Mouse (Mus musculus): ENCODE measurements around the gene Ctrc.

Gene Ctrc

DNA sequence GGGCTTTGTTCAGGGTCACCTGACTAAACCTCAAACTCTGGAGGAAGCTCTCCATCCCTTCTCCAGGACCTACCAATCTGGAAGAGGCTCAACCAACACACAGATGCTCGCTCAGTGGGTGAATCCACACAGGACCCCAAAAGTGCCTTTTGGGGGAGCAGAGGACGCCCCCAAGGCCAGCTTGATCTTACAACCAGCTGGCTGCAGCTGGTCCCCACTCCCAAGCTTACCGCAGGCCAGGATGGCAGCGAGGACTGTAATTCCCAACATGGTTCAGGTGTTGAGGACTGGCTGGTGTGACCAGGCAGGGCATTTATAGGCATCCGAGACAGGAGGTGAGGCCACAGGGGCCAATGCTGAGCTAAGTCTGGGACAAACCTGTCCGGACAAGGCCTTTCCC lies at the start of gene Ctrc:
Ctrc (minus strand) TSS at position 361 of the 400 bp plus-strand sequence.
- no peak for DNase-seq (ENCODE audit: low read depth, low spot score)

DNA sequence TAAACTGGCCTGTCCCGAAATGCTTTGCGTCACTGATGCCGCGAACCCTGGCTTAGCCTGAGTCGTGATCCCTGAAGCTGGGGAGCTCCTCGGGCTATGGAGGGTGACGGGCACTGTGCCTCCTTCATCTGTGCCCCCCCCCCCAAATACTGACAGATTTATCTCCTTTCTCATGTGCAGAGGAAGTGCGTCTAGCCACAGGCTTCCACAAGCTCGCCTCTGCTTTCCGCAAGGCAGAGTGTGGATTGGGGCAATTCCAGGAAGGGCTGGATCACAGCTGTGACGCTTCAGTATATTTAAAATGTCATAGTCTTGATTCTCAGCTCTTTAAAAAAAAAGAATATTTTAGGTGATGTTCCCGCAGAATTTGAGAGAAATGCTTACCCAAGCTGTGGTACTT lies 49.6 kb upstream of the Ctrc start:
- DNase-seq (ENCODE audit: low read depth, low spot score), result peak; percentile 72

DNA sequence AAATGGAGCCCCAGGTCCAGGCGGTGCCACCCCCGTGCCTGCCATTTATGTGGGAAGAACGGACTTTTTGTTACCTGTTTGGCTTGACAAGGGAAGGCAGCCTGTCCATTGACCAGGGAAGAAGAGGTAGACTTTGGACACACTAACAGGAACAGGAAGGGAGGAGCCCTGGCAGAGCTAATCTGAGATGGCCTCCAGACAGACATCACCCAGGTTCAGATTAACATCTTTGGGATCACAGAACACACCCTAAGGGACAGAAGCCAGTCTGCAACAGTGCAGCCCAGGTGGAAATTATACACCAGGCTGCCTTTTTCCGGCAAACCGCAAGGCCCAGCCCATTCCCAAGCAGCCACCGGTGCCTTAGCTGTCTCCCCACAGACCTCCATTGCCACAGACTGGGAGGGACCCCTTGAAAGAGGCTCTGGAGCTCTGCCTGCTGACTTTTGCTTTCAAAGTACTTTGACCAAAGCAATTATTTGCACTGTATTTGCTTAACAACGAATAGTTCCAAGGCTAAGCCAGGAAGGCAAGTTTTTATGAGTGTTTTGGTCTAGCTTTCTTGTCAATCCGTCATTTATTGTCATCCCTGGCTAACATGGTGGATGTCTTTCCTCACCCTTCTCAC lies 47.1 kb upstream of the Ctrc start:
- DNase-seq (ENCODE audit: low read depth, low spot score), result no peak

DNA sequence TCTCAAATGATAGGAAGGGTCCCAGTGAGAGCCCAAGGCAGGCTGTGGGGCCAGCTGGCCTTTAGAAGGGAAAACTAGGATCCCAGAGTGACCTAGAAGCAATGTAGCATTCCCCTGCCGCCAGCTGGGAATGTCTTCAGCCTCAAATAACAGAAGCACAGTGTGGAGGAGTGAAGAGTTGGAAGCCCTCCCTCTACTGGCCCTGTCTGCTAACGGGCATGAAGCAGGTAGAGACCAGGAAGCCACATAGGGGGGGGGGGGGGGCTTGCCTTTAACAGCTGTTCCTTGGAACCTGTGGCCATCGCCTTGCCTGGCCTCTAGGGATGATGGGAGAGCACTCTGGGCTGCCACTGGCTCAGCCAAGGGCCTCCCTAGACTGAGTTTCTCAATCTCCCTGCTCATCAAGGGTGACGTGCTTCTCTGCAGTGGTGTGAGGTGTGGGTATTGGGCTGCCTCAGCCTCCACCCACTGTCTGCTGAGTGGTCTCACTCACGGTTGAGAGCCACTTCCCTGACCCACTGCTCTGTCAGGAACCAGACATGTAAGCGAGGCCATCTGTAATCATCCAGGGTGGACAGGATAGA lies 40.3 kb upstream of the Ctrc start:
- DNase-seq (ENCODE audit: low read depth, low spot score), result no peak

DNA sequence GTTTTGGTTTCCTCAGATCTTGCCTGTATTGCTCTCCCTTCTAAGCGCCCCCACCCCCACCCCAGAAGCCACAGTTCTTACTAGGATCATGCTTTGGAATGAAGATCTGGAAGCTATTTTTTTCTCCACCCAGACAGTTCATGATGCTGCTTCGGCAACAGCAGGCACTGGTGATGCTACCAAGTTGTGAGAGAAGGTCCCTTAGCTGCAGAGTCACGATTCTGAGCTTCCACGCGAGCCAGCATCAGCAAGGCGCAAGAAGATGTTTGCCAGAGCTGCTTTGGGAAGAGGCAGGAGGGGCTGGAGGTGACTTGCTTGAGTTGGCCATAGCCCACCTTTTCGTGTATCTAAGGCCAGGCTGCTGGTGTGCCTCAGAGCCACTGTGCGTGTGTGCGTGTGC lies 39.3 kb upstream of the Ctrc start:
- DNase-seq (ENCODE audit: low read depth, low spot score), result peak; percentile 94

DNA sequence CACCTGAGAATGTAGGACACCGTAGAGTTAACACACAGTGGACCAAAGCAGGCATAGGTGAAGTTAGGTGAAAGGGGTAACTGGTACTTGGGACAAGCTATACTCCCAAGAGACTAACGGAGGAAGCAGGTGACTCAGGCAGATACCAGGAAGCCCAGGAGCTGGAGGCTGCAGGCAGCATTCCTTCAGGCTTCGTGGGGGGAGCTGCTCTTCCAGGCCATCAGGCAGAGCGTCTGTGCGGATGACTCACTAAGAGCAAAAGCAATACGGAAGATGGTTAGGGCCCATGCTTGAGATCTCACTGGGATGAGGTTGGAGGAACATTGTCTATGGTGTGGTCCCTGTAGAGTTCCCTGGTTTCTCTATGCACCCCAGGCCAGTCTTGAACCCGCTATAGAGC lies 36.7 kb upstream of the Ctrc start:
- DNase-seq (ENCODE audit: low read depth, low spot score), result no peak

DNA sequence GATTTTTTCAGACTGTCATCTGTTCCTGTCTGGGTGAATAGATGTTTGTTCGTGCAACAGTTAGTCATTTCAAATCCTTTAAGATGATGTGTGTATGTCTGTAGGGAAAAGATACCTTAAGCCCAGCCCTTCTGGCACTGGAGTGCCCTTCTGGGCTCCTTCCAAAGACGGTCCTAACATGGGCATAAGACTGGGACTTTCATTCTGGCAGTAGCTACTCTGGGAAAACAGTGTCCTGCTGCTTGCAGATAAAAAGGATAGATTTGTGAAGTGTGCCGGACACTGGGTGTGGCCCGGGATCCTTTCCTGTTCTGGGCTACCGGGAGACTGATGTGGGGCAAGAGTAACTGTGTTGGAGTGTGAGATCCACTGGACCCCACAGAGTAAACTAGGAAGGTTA lies 35.8 kb upstream of the Ctrc start:
- no peak for DNase-seq (ENCODE audit: low read depth, low spot score)

DNA sequence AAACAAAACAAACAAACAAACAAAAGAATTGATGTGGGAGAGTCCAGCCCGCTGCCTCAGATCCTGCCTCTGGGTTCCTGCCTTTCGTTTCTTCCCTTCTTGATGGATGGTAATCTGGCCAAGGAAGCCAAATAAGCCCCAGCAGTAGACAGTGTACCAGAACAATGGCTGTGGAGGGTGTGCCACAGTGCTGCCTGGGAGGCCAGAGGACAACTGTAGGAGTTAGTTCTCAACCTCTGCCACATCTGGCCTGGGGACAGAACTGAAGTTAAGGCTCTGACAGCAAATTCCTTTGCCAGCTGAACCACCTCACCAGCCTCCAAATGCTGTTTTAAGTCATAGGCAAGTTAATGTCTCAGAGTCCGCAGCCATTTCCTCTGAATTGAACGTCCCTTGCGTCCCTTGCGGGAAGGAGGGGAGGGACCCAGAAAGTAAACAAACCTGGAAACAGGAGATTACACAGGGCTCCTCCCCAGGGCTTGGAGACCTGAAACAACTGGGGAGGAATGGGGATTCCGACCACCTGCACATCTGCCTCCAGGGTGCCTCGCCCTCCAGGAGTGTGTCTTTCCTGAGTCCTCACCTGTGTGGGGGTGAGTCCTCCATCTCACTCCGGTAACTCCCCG lies 35.2 kb upstream of the Ctrc start:
- no peak for DNase-seq (ENCODE audit: low read depth, low spot score)

DNA sequence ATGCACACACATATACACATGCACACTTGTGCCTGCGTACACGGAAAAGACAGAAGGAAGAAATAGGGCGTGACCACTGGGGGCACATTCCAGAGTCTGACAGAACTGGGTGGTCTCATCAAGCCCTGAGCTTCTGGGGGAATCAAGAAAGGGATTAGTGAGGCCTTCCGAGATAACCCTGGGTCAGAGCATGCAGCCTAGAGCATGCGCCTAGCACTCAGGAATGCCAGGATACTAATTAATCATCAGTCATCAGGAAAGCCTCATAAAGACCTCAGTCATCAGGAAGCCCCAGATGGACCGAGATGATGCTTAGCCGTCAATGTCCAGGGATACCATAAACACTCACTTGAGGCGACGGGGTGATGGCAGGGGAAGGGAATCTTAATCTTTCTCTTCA lies 33.7 kb upstream of the Ctrc start:
- DNase-seq (ENCODE audit: low read depth, low spot score), result no peak

DNA sequence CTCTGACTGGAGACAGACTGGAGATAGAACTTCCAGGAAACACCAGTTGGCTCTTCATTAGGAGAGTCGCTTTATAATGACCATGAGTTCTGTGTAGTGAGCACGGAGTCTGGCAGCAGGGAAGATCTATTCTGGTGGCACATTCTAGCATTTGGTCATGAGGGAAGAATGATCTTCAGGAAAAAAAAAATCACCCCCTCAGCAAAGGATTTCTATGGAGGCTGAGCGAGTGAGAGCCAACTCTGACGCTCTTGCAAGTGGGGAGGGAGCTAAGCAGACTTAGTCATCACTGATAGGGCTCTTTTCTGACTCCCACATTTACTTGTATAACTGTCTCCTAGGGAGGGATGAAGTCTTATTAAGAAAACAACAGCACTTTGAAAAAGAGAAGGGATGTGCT lies 32.9 kb upstream of the Ctrc start:
- DNase-seq (ENCODE audit: low read depth, low spot score), result peak; percentile 93

DNA sequence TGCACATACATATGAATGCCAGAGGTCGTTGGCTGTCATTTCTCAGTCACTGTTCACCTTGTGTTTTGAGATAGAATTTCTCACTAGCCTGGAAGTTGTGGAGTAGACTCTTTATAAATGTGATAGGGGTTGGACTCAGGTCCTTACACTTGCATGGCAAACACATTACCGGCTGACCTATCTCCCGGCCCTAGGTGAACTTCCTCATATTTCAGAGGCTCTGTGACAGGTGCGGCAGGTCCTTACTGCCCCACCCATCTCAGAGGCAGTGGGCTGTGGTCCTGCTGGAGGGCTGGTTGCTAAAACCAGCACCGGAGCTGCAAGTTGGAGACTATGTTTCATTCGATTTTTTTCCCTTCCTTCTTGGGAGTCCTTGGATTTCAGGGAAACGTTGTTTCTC lies 32.5 kb upstream of the Ctrc start:
- DNase-seq (ENCODE audit: low read depth, low spot score), result no peak

DNA sequence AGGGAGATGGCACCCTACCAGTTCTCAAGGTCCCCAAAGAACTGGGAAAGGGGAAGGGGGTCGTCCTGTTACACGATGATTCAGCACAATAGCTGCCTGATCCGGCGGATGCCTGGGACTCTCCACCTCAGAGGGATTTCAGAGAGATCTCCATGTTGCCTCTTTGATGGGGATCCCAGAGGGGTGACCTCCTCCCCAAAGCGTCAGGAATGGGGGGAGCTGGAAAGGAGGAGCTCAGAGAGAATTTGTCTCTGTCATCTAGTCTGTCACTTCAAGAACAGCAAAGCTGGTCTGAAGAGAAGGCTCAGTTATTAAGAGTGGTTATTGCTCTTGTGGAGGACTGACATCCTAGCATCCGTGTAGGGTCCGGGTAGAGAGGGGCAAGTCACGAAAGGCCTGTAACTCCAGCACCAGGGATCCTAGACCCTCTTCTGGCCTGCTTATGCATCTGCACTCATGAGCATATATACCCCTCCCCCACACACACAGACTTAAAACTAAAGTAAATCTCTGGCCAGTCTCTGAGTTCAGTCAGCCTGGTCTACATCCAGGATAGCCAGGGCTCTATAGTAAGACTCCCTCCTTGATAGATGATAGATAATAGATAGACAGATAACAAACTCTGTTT lies 29.4 kb upstream of the Ctrc start:
- DNase-seq (ENCODE audit: low read depth, low spot score), result no peak

DNA sequence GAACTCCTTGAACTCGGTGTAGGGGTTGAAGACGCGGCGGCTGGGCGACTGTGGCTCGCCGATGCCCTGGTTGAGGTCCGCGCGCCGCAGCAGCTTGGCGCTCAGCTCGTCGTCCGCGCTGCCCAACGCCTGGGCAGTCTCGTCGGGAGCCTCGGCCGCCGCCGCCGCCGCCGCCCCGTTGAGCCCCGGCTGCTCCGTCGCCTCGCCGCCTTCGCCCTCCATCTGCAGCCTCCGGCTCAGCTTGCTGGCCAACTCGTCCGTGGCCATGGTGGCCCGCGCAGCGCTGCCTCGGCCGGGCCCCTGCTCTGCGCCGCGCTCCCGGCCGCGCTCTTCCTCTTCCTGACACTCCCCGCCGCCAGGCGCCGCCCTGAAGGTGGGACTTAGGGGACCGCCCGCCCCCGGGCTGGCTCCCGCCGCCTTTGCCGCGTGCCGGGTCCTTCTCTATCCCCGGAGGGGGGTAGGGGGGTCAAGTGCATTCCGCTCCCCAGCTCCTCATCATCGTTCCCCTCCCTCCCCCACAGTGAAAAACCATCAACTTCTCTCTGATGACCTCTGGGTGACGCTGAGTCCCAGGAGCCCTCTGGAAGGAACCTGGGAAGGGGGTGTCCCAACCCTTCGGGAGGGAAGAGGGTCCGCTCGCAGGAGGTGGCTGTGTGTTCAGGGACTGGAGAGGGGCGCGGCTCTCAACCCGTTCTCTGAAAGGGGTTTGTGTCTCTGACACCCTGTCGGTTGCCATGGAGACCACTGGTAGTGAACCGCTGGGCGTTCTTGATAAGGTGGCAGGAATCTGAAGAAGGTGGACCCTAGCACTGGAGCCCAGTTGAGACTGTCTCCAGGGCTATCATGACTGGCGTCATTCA lies 28.7 kb upstream of the Ctrc start, which contains the start of gene Efhd2:
Efhd2 (minus strand) TSS at position 320 of the 860 bp plus-strand sequence.
- no peak for DNase-seq (ENCODE audit: low read depth, low spot score)

DNA sequence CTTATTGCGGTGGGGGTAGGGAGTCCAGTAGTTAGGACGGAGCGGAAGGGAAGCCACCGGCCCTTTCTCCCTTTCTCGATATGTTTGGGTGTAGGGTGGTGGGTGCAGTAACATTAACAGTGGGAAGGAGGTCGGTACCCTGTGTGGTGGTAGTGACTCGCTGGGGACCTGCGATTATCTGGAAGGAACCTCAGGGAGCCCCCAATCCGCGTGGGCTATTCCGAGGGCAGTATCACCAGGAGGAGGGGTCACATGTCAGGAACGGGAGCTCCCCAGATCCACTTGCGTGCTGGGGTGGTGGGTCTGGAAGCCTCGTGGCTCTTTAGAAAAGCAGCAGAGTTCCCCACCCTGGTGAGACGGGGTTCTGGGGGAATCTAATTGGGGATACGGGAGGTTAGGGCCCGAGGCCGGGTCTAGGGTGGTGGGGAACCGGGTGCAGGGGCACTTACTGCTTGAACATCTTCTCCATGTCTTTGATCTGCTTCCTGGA lies 28.0 kb upstream of the Ctrc start:
- no peak for DNase-seq (ENCODE audit: low read depth, low spot score)

DNA sequence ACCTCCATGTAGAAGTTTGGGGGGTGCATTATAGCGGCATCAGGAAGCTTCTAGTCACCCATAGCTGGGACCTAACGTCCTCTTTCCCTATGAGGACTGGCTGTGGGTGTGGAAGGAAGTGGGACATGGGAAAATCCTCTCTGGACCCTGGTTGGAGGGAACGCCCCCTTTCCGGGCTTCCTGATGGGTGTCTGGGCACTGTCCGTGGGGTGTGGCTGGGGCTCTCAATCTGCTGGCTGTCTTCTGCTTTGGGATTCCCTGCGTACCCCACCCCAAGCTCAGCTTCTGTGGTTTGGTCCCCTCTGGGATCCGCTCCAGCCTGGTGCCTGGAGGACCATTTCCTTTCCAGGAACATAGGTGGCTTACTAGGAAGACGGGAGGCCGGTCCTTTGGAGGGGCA lies 26.8 kb upstream of the Ctrc start:
- no peak for DNase-seq (ENCODE audit: low read depth, low spot score)

DNA sequence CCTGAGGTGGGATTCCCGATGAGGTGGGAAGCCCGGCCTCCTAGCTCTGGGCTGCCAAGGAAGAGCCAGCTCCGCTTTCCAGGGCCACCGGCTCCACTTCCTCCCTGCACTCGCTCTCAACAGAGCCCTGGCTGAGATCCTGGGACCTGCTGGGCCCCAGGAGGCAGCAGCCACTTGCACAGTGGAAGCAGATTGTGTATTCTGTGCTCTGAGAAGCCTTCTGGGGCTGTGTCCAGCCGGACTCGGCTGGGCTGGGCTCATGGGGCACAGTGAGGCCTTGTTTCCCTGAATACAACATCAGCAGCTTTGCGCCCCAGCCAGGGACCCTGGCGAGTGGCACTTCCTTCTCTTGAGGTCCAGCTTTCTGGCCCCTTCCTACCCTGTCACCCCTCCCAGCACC lies 25.8 kb upstream of the Ctrc start:
- DNase-seq (ENCODE audit: low read depth, low spot score), result no peak

DNA sequence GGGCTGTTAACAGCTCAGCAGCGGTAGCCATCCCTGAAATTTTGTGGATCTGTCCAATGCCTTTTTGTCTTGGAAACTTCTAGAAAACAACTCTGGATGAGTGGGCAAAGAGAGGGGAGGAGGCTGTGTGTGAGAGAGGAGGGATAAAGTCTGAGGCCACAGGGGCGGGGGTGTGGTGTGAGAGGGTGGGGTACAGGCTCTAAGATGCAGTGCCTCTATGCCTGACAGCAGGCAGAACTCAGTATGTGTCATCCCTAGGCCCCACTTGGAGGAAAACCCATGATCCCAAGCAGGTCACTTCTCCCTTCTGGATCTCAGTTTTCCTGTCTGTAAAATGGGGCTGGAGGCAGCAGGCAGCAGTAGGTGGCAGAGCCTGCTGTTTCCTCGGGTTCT lies 25.2 kb upstream of the Ctrc start:
- no peak for DNase-seq (ENCODE audit: low read depth, low spot score)

DNA sequence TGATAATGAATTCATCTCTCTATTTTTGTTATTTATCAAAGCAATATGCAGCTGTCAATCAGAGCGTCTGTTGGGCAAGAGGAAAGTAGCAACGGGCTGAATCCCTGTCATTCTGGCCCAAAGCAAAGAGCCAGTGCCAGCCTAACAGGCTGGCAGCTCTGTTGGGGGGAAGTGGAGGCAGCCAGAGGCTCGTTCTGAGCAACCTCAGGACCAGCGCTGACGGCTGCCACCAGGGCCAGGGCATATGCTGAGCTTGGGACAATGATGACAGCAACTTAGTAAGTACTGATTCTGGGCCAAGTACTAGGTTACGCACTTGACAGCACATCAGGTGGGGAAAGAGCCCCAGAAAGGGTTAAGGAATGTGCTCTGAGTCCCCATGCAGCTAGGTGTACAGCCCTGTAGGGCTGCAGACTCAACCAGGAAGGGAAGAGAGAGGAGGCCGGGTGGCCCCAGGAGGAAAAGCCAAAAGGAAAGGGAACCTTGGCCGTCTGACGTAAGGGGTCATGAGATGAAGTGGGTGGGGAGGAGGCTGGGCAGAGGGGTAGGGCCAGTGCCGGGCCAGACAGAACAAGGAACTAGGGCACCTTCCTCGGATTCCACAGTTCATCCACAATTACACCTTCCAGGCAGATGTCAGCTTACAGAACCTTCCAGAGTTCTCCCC lies 24.6 kb upstream of the Ctrc start:
- no peak for DNase-seq (ENCODE audit: low read depth, low spot score)

DNA sequence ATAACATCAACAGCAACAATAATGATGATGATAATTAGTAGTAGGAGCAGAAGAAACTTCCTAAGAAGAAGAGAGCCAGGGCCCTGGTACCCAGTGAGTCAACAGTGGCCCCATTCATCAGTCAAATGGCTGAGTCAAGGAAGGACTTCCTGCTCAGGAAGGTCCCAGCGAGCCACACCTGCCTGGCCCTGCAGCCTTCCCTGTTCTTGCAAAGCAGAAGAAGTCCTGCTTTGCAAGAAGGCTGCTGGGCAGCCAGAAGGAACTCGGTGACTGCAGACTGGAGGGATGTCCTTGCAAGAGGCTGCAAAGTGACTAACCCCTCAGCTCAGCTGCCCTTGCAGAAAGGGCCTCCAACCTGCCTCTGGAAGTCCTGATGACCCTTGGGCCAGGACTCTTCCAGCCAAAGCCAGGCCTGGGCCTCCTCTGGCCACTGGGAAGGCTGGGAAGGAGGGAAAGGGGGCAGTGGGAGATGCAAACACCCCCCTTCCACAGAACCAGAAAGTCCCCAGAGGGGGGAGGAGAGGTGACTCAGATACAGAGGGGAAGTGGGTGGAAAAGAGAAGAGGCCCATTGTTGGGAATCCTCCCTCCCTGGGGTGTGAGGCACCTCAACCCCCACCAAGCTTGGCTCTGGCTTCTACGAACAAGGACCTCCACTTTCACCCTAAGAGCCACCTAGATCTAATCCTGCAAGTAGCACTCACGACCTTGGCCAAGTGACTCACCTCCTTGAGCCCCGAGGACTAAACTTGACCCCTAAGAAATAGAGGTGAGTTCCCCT lies 23.5 kb upstream of the Ctrc start:
- DNase-seq (ENCODE audit: low read depth, low spot score), result no peak

DNA sequence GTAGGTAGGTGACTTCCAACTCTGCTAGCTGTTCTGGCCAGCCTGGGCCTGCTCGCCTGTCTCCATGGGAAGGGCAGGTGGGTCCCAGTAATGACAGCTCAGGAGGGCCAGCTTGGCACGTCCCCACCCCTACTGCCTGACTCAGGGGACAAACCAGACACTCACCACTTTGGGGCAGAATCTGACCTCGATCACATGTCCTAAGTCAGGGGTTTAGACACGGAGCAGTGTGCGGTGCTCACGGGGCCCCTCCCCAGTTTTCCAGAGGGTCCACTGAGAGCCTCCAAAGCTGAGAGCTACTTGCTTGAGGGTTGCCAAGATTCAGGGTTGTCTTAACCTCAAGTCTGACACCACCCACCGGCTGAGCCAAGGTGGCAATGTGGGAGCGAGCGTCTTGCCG lies 21.9 kb upstream of the Ctrc start:
- DNase-seq (ENCODE audit: low read depth, low spot score), result no peak

DNA sequence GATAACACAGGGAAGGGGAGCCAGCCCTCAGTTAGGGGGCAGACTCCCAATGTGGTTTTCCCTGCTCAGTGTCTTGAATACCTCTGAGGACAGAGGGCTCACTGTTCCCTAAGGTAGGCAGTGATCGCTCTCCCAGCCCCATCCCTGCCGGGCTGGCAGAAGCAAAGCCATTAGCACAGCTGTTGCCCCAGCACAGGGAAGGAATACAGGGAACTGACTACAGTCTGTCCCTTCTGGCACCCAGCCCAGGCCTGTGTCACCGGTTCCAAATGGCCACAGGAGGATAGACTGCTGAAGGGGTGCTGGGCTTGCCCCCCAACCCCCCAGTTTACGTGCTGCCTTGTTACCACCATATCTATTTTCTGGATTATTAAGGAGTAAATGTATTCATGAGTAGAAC lies 21.3 kb upstream of the Ctrc start:
- DNase-seq (ENCODE audit: low read depth, low spot score), result no peak
